In genomic region chr6:136964609-136965510, GRCm38 (mm10) we compare ENCODE assay signal across 12 mouse cellular contexts. TPM values are rescaled to one million over a fixed set of nuclear protein-coding genes. Genes with fewer than 3 reads are reported as not detected.
DNase-seq lines count a peak whose midpoint lies in the region; ATAC-seq lines count a peak whose summit lies in the region.
"Had no signal": no experiment of that assay in that cellular context is flagged by ENCODE, and none has a peak within 500 bp of the region (broad histone marks: within the 10 kb centered on the region; RNA-seq: fewer than 3 reads in every experiment).

No protein-coding gene starts in this region.

- ATAC-seq in midbrain, embryonic 11.5 days (ENCODE audit: low FRiP score): no peak
- ATAC-seq in midbrain, embryonic 13.5 days: no peak
- ATAC-seq in activated CD4-positive, CD25-positive, alpha-beta regulatory T cell, adult 4 months: peak; percentile 79

- H3K27ac ChIP-seq in midbrain, embryonic 11.5 days (ENCODE audit: low read depth, low read length): no peak overlapping the region
- H3K27ac ChIP-seq in midbrain, embryonic 13.5 days: no peak overlapping the region
- H3K27ac ChIP-seq: limb, embryonic 15.5 days had no signal

- H3K9ac ChIP-seq in midbrain, embryonic 11.5 days (ENCODE audit: low read length): no peak overlapping the region
- H3K9ac ChIP-seq in midbrain, embryonic 13.5 days (replicated peaks): no peak overlapping the region
- H3K9ac ChIP-seq: limb, embryonic 15.5 days had no signal

- H3K4me1 ChIP-seq in midbrain, embryonic 11.5 days (ENCODE audit: control insufficient read depth, insufficient read depth, low read length): no peaks in the 10 kb centered on the region
- H3K4me1 ChIP-seq in midbrain, embryonic 13.5 days (replicated peaks): no peaks in the 10 kb centered on the region

- 74% methylated on average over 13 of the region's 13 CpGs for WGBS in midbrain, embryonic 11.5 days
- WGBS in midbrain, embryonic 13.5 days: 75% methylated on average over 13 of the region's 13 CpGs

- H3K4me2 ChIP-seq in midbrain, embryonic 11.5 days: no peak overlapping the region
- no peak overlapping the region for H3K4me2 ChIP-seq in midbrain, embryonic 13.5 days (replicated peaks)
- H3K4me2 ChIP-seq: limb, embryonic 15.5 days had no signal

- H3K27me3 ChIP-seq in midbrain, embryonic 11.5 days (ENCODE audit: control insufficient read depth, insufficient read depth, low read length): no peaks in the 10 kb centered on the region
- H3K27me3 ChIP-seq in midbrain, embryonic 13.5 days: no peaks in the 10 kb centered on the region
- H3K27me3 ChIP-seq: limb, embryonic 15.5 days had no signal

- H3K4me3 ChIP-seq in midbrain, embryonic 11.5 days (ENCODE audit: low read depth, low read length): no peak overlapping the region
- H3K4me3 ChIP-seq in midbrain, embryonic 13.5 days (replicated peaks): no peak overlapping the region
- H3K4me3 ChIP-seq: limb, embryonic 15.5 days; myocyte had no signal

- peak; percentile 66 for DNase-seq in midbrain, embryonic 11.5 days (ENCODE audit: low spot score, missing footprints)
- peak; percentile 65 for DNase-seq in lung, postnatal 36 days
- DNase-seq in thymus, postnatal 14 days: peak; percentile 67
- DNase-seq in urinary bladder, postnatal 36 days (ENCODE audit: low spot score in 2 of 2): no peak
- no peak for DNase-seq in urinary bladder, adult 2 months (ENCODE audit: low spot score)
- DNase-seq in adrenal gland, postnatal 25 days: no peak
- DNase-seq: gastrocnemius, postnatal 36 days; heart, postnatal 4 days had no signal

- no peaks in the 10 kb centered on the region for H3K9me3 ChIP-seq in midbrain, embryonic 11.5 days (ENCODE audit: control insufficient read depth, low read length)
- no peaks in the 10 kb centered on the region for H3K9me3 ChIP-seq in midbrain, embryonic 13.5 days
- H3K9me3 ChIP-seq: limb, embryonic 15.5 days had no signal

- no peaks in the 10 kb centered on the region for H3K36me3 ChIP-seq in midbrain, embryonic 11.5 days (ENCODE audit: control insufficient read depth, insufficient read depth, low read length)
- H3K36me3 ChIP-seq in midbrain, embryonic 13.5 days: no peaks in the 10 kb centered on the region
- H3K36me3 ChIP-seq: limb, embryonic 15.5 days had no signal

RNA-seq across cellular contexts. Expression of gene Arhgdib, which starts 23.2 kb away (rescaled TPM):
- polyA plus RNA-seq in midbrain, embryonic 11.5 days (2014; fragmentation: Nextera tagmentation; extraction: Ambion mirVana): 26.3 and 26.4 TPM in 2 replicates
- 12.0 and 13.0 TPM in 2 replicates for polyA plus RNA-seq in midbrain, embryonic 13.5 days (2015; fragmentation: Nextera tagmentation; extraction: Ambion mirVana)
- 1,000 to 10,000 TPM; 2,826 to 2,843 TPM for polyA plus RNA-seq in activated CD4-positive, CD25-positive, alpha-beta regulatory T cell, adult 4 months (2017; shearing (Covaris generic))
- polyA plus RNA-seq in urinary bladder, adult 2 months (2012; rRNA removed): 141 and 144 TPM in 2 replicates
- 15.7 and 21.7 TPM in 2 replicates for total RNA-seq in adrenal gland, postnatal 25 days (2021)

RNA-seq across cellular contexts. Expression of gene Pde6h, which starts 41.2 kb away (rescaled TPM):
- polyA plus RNA-seq in midbrain, embryonic 11.5 days (2014; fragmentation: Nextera tagmentation; extraction: Ambion mirVana): not detected in 2 replicates
- not detected in 2 replicates for polyA plus RNA-seq in midbrain, embryonic 13.5 days (2015; fragmentation: Nextera tagmentation; extraction: Ambion mirVana)
- under 1 TPM in 1 of 2 experiments, not detected in 1; 0.05 TPM for polyA plus RNA-seq in activated CD4-positive, CD25-positive, alpha-beta regulatory T cell, adult 4 months (2017; shearing (Covaris generic))
- 0.72 and 1.1 TPM in 2 replicates for polyA plus RNA-seq in urinary bladder, adult 2 months (2012; rRNA removed)
- total RNA-seq in adrenal gland, postnatal 25 days (2021): 0.39 TPM in 1 of 2 replicates, not detected in the other
- total RNA-seq: gastrocnemius, postnatal 36 days; heart, postnatal 4 days had no signal

RNA-seq across cellular contexts. Expression of gene Erp27, which starts 42.9 kb away (rescaled TPM):
- polyA plus RNA-seq in midbrain, embryonic 11.5 days (2014; fragmentation: Nextera tagmentation; extraction: Ambion mirVana): not detected in 2 replicates
- polyA plus RNA-seq in midbrain, embryonic 13.5 days (2015; fragmentation: Nextera tagmentation; extraction: Ambion mirVana): not detected in 2 replicates
- under 1 TPM; 0.50 to 0.54 TPM for polyA plus RNA-seq in activated CD4-positive, CD25-positive, alpha-beta regulatory T cell, adult 4 months (2017; shearing (Covaris generic))
- polyA plus RNA-seq in urinary bladder, adult 2 months (2012; rRNA removed): 0.25 TPM in 2 replicates
- total RNA-seq in adrenal gland, postnatal 25 days (2021): not detected in 2 replicates
- total RNA-seq: gastrocnemius, postnatal 36 days had no signal

Comparison
In these comparisons a context has a peak if more than half of its experiments do, and no peak if none do; other contexts are left out.
1. DNase-seq: peak in midbrain, embryonic 11.5 days (single experiment), lung, postnatal 36 days (single experiment) and thymus, postnatal 14 days (single experiment); none in urinary bladder, postnatal 36 days (0 of 2), urinary bladder, adult 2 months (single experiment) and adrenal gland, postnatal 25 days (single experiment).
2. RNA of gene Arhgdib, which starts 23.2 kb away (polyA plus RNA-seq): 2,826 to 2,843 TPM in activated CD4-positive, CD25-positive, alpha-beta regulatory T cell, adult 4 months; 141 to 144 TPM in urinary bladder, adult 2 months, 26.3 to 26.4 TPM in midbrain, embryonic 11.5 days and 12.0 to 13.0 TPM in midbrain, embryonic 13.5 days; every median in the first group is over 10 times any median in the second.